Mouse (Mus musculus): Measurements from ENCODE around the gene Krt23. TPM values are rescaled to one million over a fixed set of nuclear protein-coding genes. Genes with fewer than 3 reads are reported as not detected.

Gene Krt23
- not detected for polyA plus RNA-seq (2017; shearing (Covaris generic))

DNA sequence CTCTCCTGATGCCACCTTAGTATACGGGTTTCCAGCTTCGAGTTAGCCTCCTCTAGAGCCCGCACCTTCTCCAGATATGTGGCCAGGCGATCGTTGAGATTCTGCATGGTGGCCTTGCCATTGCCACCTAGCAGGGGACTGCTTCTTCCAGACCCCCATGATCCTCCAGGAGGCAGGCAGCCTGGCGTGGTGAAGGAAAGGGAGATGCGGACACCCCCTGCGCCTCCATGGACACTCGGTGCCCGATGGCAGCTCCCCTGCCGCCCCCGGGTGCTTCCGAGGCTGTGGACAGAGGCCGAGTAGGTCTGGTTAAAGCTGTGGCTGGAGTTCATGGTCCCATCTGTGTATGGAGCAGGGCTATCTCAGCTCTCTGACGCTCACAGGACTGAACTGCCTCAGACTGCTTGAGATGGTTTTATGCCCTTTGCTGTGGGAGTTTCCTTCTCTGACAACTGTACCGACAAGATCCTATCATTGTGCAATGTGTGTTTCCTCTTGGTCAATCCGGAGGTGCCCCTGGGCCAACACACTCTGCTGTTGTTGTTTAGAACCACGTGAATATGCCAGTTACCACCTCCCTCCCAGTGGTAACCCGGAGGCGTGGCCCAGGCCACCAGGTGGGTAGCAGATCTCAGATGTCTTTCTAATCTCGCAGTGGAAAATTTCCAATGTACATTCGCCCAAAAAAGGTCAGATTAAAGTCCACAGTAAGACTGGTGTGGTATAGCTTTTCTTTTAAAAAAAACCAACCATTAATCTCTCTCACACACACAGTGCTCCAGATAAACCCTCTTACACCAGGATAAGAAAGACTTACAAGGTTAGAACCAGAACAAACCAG lies at the start of gene Krt23:
Gene Krt23, minus strand, starts transcription at position 405 of the 841 bp plus-strand sequence.

DNA sequence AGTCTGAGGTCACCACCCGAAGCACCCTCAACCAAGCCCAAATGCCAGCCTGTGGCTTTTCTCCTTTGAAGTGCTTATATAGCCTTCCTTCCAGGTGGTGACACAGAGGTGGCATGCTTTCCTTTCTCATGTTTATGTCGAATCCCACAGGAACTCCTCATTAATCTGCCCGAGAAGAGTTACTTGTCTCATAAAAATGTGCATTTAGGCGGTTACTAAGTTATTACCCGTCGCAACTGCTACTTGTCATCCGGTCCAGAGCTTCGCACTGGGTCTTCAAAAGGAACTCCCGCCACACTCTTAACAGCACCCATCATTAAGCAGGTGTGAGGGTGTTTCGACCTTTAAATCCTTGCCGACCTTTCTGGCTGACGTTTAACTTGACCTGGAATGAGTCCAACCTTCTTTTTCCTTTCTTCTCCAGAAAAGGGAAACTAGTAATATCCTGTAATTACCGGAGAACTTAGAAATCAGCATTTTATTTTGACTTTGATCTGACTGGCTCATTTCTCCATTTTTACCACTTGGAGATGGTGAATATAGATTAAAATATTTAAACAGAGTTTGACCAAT lies 28.4 kb upstream of the Krt23 start, which contains the start of gene Krt39:
Gene Krt39, minus strand, starts transcription at position 51 of the 573 bp plus-strand sequence.

DNA sequence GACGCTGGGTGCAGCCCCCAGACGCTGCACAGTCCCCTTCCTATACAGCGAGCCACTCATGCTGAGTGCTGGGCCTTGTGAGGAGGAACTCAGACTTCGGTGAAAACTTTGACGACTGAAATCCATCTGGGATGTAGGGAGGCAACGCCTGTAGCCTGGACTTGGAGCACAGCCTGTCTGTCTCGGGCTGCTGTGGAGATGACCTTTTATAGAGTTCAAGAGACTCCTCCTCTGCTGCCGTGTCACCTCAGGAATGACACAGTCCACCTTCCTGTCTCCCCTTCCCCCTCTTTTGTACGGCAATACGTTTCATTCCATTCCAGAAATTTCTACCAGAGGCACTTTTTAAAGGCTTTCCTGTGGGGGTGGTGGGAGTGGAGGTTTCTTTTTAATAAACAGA lies 55.0 kb downstream of the Krt23 start, which contains the start of gene Krt20:
Gene Krt20, minus strand, starts transcription at position 179 of the 400 bp plus-strand sequence.

Other genes with a start within 250 kb of the Krt23 start
- gene Krt222, start 249.1 kb downstream of the Krt23 start, polyA plus RNA-seq (2017; shearing (Covaris generic)) = 1 to 10 TPM; 1.4 to 1.5 TPM
- under 1 TPM; 0.09 to 0.17 TPM for gene Krt24, start 207.9 kb downstream of the Krt23 start, polyA plus RNA-seq (2017; shearing (Covaris generic))
- under 1 TPM in 1 of 2 experiments, not detected in 1; 0.17 TPM for gene Krt25, start 170.2 kb downstream of the Krt23 start, polyA plus RNA-seq (2017; shearing (Covaris generic))
- under 1 TPM in 1 of 2 experiments, not detected in 1; 0.23 TPM for gene Krt26, start 155.2 kb downstream of the Krt23 start, polyA plus RNA-seq (2017; shearing (Covaris generic))
- gene Krt27, start 142.0 kb downstream of the Krt23 start, polyA plus RNA-seq (2017; shearing (Covaris generic)) = not detected
- gene Krt28, start 118.2 kb downstream of the Krt23 start, polyA plus RNA-seq (2017; shearing (Covaris generic)) = not detected
- 1 to 10 TPM; 8.0 to 9.9 TPM for gene Krt10, start 103.8 kb downstream of the Krt23 start, polyA plus RNA-seq (2017; shearing (Covaris generic))
- gene Krt12, start 70.9 kb downstream of the Krt23 start, polyA plus RNA-seq (2017; shearing (Covaris generic)) = under 1 TPM in 1 of 2 experiments, not detected in 1; 0.11 TPM
- not detected for gene Krt20, start 55.0 kb downstream of the Krt23 start, polyA plus RNA-seq (2017; shearing (Covaris generic))
- under 1 TPM in 1 of 2 experiments, not detected in 1; 0.36 TPM for gene Krt39, start 28.2 kb upstream of the Krt23 start, polyA plus RNA-seq (2017; shearing (Covaris generic))
- gene Krt40, start 50.0 kb upstream of the Krt23 start, polyA plus RNA-seq (2017; shearing (Covaris generic)) = under 1 TPM in 1 of 2 experiments, not detected in 1; 0.38 TPM
- gene Krtap3-3, start 57.7 kb upstream of the Krt23 start, polyA plus RNA-seq (2017; shearing (Covaris generic)) = not detected
- not detected for gene Krtap3-2, start 63.7 kb upstream of the Krt23 start, polyA plus RNA-seq (2017; shearing (Covaris generic))
- 1 to 10 TPM in 1 of 2 experiments, not detected in 1; 1.1 TPM for gene Gm11939, start 66.3 kb upstream of the Krt23 start, polyA plus RNA-seq (2017; shearing (Covaris generic))
- not detected for gene Krtap3-1, start 73.5 kb upstream of the Krt23 start, polyA plus RNA-seq (2017; shearing (Covaris generic))
- gene Krtap1-5, start 87.9 kb upstream of the Krt23 start, polyA plus RNA-seq (2017; shearing (Covaris generic)) = not detected
- not detected for gene Krtap1-4, start 90.5 kb upstream of the Krt23 start, polyA plus RNA-seq (2017; shearing (Covaris generic))
- under 1 TPM in 1 of 2 experiments, not detected in 1; 0.27 TPM for gene Krtap1-3, start 98.2 kb upstream of the Krt23 start, polyA plus RNA-seq (2017; shearing (Covaris generic))
- not detected for gene Krtap9-3, start 105.0 kb upstream of the Krt23 start, polyA plus RNA-seq (2017; shearing (Covaris generic))
- not detected for gene Gm11938, start 110.2 kb upstream of the Krt23 start, polyA plus RNA-seq (2017; shearing (Covaris generic))
- not detected for gene Gm11937, start 117.1 kb upstream of the Krt23 start, polyA plus RNA-seq (2017; shearing (Covaris generic))
- not detected for gene Krtap2-4, start 121.7 kb upstream of the Krt23 start, polyA plus RNA-seq (2017; shearing (Covaris generic))
- gene Gm11562, start 127.3 kb upstream of the Krt23 start, polyA plus RNA-seq (2017; shearing (Covaris generic)) = not detected
- not detected for gene Krtap4-1, start 135.1 kb upstream of the Krt23 start, polyA plus RNA-seq (2017; shearing (Covaris generic))
- gene Krtap4-2, start 141.9 kb upstream of the Krt23 start, polyA plus RNA-seq (2017; shearing (Covaris generic)) = not detected
- not detected for gene Krtap4-7, start 151.0 kb upstream of the Krt23 start, polyA plus RNA-seq (2017; shearing (Covaris generic))
- gene Gm11555, start 157.1 kb upstream of the Krt23 start, polyA plus RNA-seq (2017; shearing (Covaris generic)) = not detected
- gene Gm11563, start 165.8 kb upstream of the Krt23 start, polyA plus RNA-seq (2017; shearing (Covaris generic)) = not detected
- not detected for gene Krtap4-6, start 172.8 kb upstream of the Krt23 start, polyA plus RNA-seq (2017; shearing (Covaris generic))
- not detected for gene Gm14190, start 197.6 kb upstream of the Krt23 start, polyA plus RNA-seq (2017; shearing (Covaris generic))
- gene Gm14180, start 241.2 kb upstream of the Krt23 start, polyA plus RNA-seq (2017; shearing (Covaris generic)) = not detected